Mouse (Mus musculus) adrenal gland, postnatal 0 days (tissue): ENCODE measurements around the gene Atg4b. TPM values are rescaled to one million over a fixed set of nuclear protein-coding genes. Genes with fewer than 3 reads are reported as not detected.

Source experiments
- polyA plus RNA-seq: library from polyadenylated mRNA; unstranded; fragments of >200 nt; fragmentation: Nextera tagmentation; extraction: Ambion mirVana; gene quantifications from 2 replicates; pipeline ENCODE4 v1.2.1, GENCODE M21; 2015

Gene Atg4b
- polyA plus RNA-seq, result 64.2 and 79.9 TPM in 2 replicates

DNA sequence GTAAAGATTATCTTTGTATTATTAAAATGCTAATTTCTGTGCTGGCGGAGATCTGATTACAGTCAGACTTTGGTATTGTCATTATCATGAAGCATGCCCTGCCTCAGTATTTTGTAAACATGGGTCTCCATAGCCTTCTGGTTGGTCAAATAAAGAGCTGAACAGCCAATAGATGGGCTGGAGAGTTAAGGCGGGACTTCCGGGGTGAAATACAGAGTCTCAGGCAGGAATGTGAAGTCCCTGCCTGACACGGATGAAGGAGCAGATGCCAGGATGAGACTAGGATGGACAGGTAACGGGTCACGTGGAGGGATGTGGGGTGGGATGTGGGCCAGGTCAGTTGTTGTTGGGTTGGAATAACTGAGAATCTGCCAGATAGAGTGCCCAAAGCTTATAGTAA, at the start of gene Atg4b:
TSS of gene Atg4b (plus strand) at position 211 of the 400 bp plus-strand sequence.

DNA sequence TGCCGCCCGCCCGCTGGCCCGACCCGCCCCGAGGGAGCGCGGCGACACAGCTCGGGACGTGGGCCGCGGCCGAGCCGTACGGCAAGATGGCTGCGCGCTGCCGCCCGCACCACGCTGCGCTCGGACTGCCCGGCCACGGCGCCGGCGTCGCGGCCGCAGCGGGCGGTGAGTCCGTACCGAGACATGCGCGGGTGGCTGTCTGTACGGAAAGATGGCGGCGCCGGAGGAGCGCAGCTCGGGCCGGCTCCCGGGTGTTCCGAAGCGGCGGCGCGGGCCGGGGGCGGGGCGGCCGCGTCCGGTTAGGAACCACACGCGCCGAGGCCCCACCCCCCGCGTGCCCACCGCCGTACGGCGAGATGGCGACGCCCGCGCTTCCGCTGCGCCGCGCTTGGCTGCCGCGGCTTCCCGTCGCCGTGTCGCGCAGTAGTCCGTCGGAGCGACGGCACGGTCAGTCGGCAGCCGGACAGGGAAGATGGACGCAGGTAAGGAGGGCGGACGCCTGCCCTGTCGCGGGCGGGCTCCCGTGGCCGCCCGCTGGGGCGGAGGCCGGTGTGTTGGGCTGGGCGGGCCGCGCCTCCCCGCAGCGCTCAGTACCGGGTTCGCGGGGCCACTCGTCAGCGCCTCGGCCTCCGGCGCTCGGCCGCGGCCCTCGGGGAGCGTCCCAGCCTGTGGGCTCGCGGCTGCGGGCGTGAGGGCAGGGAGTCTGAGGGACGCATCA, 3.4 kb downstream of the Atg4b start, which contains the start of gene Thap4:
TSS of gene Thap4 (minus strand) at position 292 of the 718 bp plus-strand sequence.

DNA sequence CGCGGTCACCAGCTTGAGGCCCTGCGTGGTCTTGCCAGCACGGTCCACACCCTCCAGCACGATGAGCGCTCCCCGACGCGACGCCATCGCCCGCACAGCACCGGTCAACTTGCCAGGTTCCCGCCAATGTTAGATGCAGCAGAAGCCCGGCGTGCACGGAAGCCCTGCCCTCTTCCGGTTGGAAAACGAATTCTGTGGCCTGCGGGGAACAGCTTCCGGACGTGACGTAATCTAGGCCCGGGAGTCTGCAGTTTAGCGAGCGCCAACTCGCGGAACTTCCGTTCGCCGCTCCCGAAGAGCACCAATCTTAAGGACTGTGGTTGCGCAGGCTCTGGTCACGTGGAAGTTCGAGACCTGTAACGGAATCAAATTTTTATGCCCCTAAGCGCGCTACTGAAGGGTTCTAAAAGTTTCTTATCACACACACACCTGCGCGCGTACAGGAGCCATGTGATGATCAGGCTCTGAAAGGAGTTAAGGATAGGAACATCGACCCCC, 50.5 kb downstream of the Atg4b start, which contains the start of gene Dtymk:
TSS of gene Dtymk (minus strand) at position 194 of the 498 bp plus-strand sequence.

DNA sequence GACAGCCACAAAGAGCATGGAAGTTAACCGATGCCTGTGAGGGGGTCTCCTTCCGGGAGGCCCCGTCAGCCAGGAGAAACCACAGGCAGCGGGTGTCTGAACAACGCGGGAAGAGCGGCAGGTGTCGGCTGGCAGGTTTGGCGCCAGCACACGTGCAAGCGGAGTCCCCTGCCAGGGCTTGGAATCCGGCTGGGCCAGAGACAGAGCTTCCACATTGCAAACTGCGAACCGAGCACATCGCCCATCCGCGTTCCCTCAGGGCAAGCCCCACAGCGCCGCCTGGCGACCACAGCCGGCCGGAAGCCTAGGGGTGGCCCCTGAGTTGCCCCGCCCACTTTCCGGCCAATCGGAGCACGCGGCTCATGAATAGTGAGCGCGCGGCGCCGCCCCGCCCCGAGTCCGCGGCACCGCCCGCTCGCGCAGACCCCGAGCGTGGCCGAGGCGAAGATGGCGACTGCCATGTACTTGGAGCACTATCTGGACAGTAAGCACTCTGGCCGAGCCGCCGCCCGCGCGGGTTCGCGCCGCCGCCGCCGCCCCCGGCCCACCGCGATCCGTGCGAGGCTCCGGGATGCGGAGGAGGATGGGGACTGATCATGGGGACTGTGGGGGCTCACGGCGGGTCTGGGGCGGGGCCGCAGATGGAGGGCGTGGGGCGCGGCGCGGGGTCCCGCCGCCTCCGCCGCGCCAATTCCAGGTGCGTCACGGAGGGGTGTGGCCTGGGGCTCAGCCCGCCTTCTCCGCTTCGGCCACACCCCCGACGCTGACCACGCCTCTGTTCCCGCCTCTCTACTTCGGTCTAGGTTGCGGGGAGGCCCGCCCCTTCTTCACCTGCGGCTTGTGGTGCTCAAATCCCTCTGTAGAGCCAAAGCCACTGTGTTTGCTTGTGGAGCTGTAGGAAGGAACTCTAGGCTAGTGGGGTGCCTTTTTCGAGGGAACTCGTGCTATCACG, 52.5 kb downstream of the Atg4b start, which contains the start of gene Ing5:
TSS of gene Ing5 (plus strand) at position 410 of the 952 bp plus-strand sequence.

DNA sequence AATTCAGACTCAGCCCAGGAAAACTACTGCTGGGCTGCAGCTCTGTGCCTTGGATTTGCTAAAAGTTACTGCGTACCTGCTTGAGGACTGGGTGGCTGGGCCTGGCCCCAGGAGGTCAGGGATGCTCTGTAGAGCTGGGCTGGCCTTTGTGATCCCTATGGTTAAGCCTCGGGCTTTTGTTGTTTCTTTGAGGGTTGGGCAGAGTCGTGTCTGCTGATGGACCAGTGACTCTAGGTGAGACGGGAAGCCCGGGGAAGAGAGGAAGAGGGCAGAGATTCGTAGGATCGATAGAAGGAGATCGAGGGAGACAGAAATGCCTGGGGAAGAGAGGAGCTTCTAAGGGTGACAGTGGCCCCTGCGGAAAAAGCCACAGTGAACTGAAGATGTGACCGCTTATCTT, 73.3 kb downstream of the Atg4b start, which contains the start of gene D2hgdh:
TSS of gene D2hgdh (plus strand) at position 301 of the 400 bp plus-strand sequence.

Other genes with a start within 250 kb of the Atg4b start
- 3.8 and 5.1 TPM in 2 replicates for gene Farp2, start 239.4 kb upstream of the Atg4b start, polyA plus RNA-seq
- 135 and 159 TPM in 2 replicates for gene Stk25, start 92.8 kb upstream of the Atg4b start, polyA plus RNA-seq
- 54.1 and 62.1 TPM in 2 replicates for gene Bok, start 65.8 kb upstream of the Atg4b start, polyA plus RNA-seq
- gene Thap4, start 3.4 kb downstream of the Atg4b start, polyA plus RNA-seq, result 33.5 and 51.4 TPM in 2 replicates
- gene Dtymk, start 50.4 kb downstream of the Atg4b start, polyA plus RNA-seq, result 206 and 220 TPM in 2 replicates
- gene Ing5, start 52.5 kb downstream of the Atg4b start, polyA plus RNA-seq, result 7.0 and 7.7 TPM in 2 replicates
- gene D2hgdh, start 73.4 kb downstream of the Atg4b start, polyA plus RNA-seq, result 12.4 and 27.5 TPM in 2 replicates
- gene Gal3st2, start 109.8 kb downstream of the Atg4b start, polyA plus RNA-seq, result not detected in 2 replicates
- not detected in 2 replicates for gene Gal3st2b, start 166.8 kb downstream of the Atg4b start, polyA plus RNA-seq
- not detected in 2 replicates for gene Gal3st2c, start 239.0 kb downstream of the Atg4b start, polyA plus RNA-seq